Mouse (Mus musculus) ES-E14 (cell line): ENCODE data around the gene Smarca2.

Experiments
- MAFK ChIP-seq: IDR thresholded peaks from 2 replicates; pipeline ENCODE4 v1.6.1; 2014; ENCODE audit warnings: mild to moderate bottlenecking, low read depth, low read length, inconsistent platforms; ENCODE audit not compliant: insufficient read depth
- ZNF384 ChIP-seq: IDR thresholded peaks from 2 replicates; pipeline ENCODE4 v1.6.1; 2012; ENCODE audit warnings: low read depth, low read length, inconsistent platforms

- TF ChIP-seq MAFK (peak; percentile 48; the same call in 1 of the 2 replicates), ZNF384 (peak; percentile 56; the same call in 1 of the 2 replicates)
These were observed 3.6 kb downstream of the Smarca2 start for GRCm38 (mm10) chr19:26608434-26608812.
